13 mouse cellular contexts compared by ENCODE assay signal in genomic region chr7:83015756-83016155, GRCm38 (mm10).
DNase-seq lines count a peak whose midpoint lies in the region; ATAC-seq and TF ChIP-seq lines count a peak whose summit lies in the region.
"Had no signal": no experiment of that assay in that cellular context is flagged by ENCODE, and none has a peak within 500 bp of the region (broad histone marks: within the 10 kb centered on the region; RNA-seq: fewer than 3 reads in every experiment).

No protein-coding gene starts in this region.

- ATAC-seq in hindbrain, embryonic 12.5 days (ENCODE audit: low FRiP score): peak; percentile 69; the same call in 1 of the 2 replicates
- ATAC-seq in midbrain, embryonic 12.5 days (ENCODE audit: low FRiP score, low read depth): peak; percentile 70; the same call in 1 of the 2 replicates
- ATAC-seq: inflammation-experienced regulatory T-cells, adult 6 months had no signal

- DNase-seq in right cerebral cortex, postnatal 10 days (ENCODE audit: low spot score in 2 of 2): peak; percentile 39 to 58
- DNase-seq in right cerebral cortex, adult 2 months (ENCODE audit: low spot score in 2 of 2): no peak
- no peak for DNase-seq in spleen, postnatal 36 days (ENCODE audit: low spot score in 2 of 2)
- DNase-seq in lung, adult 2 months: no peak
- no peak for DNase-seq in ovary, postnatal 10 days (ENCODE audit: low spot score)
- DNase-seq: cerebellum, adult 11-12 months had no signal

- H3K9ac ChIP-seq in hindbrain, embryonic 12.5 days: no peak overlapping the region
- H3K9ac ChIP-seq in midbrain, embryonic 12.5 days (replicated peaks): no peak overlapping the region
- H3K9ac ChIP-seq: embryonic facial prominence, embryonic 15.5 days; kidney, embryonic 15.5 days; liver, embryonic 15.5 days had no signal

- no peak for TF ChIP-seq POLR2A in lung, adult 2 months (IDR thresholded peaks at IDR 0.05; ENCODE audit: borderline replicate concordance, extremely low read depth, low read depth, low read length)

- H3K4me2 ChIP-seq in hindbrain, embryonic 12.5 days (replicated peaks): no peak overlapping the region
- peak overlapping the region; percentile 23; the same call in 1 of the 2 replicates for H3K4me2 ChIP-seq in midbrain, embryonic 12.5 days (replicated peaks)
- H3K4me2 ChIP-seq: embryonic facial prominence, embryonic 15.5 days; kidney, embryonic 15.5 days; liver, embryonic 15.5 days had no signal

- H3K27me3 ChIP-seq in hindbrain, embryonic 12.5 days: no peaks in the 10 kb centered on the region
- H3K27me3 ChIP-seq in midbrain, embryonic 12.5 days: no peaks in the 10 kb centered on the region
- H3K27me3 ChIP-seq: embryonic facial prominence, embryonic 15.5 days; kidney, embryonic 15.5 days; liver, embryonic 15.5 days had no signal

- no peaks in the 10 kb centered on the region for H3K9me3 ChIP-seq in hindbrain, embryonic 12.5 days (replicated peaks)
- no peaks in the 10 kb centered on the region for H3K9me3 ChIP-seq in midbrain, embryonic 12.5 days
- H3K9me3 ChIP-seq: embryonic facial prominence, embryonic 15.5 days; kidney, embryonic 15.5 days; liver, embryonic 15.5 days had no signal

- H3K4me1 ChIP-seq in hindbrain, embryonic 12.5 days: peaks cover 11% of the 10 kb centered on the region
- peaks cover 16% of the 10 kb centered on the region for H3K4me1 ChIP-seq in midbrain, embryonic 12.5 days
- no peaks in the 10 kb centered on the region for H3K4me1 ChIP-seq in lung, adult 2 months (ENCODE audit: control insufficient read depth, insufficient read depth, low read length)
- H3K4me1 ChIP-seq: embryonic facial prominence, embryonic 15.5 days; kidney, embryonic 15.5 days; liver, embryonic 15.5 days had no signal

- H3K4me3 ChIP-seq in hindbrain, embryonic 12.5 days: no peak overlapping the region
- no peak overlapping the region for H3K4me3 ChIP-seq in midbrain, embryonic 12.5 days
- H3K4me3 ChIP-seq in lung, adult 2 months (replicated peaks; ENCODE audit: extremely low read depth, low read depth, low read length): no peak overlapping the region
- H3K4me3 ChIP-seq: embryonic facial prominence, embryonic 15.5 days; kidney, embryonic 15.5 days; liver, embryonic 15.5 days; myocyte had no signal

- whole genome bisulfite sequencing in hindbrain, embryonic 12.5 days: 24% methylated on average over 4 of the region's 4 CpGs
- 15% methylated on average over 4 of the region's 4 CpGs for WGBS in midbrain, embryonic 12.5 days
- WGBS in lung, adult 2 months: 66% methylated on average over 4 of the region's 4 CpGs

- no peak for TF ChIP-seq CTCF in lung, adult 2 months (IDR thresholded peaks at IDR 0.05; ENCODE audit: insufficient read depth, low read length)

- H3K27ac ChIP-seq in hindbrain, embryonic 12.5 days: no peak overlapping the region; the same call in 1 of the 2 replicates
- H3K27ac ChIP-seq in midbrain, embryonic 12.5 days (replicated peaks): peak overlapping the region; percentile 46
- H3K27ac ChIP-seq: embryonic facial prominence, embryonic 15.5 days; kidney, embryonic 15.5 days; liver, embryonic 15.5 days had no signal

- no peaks in the 10 kb centered on the region for H3K36me3 ChIP-seq in hindbrain, embryonic 12.5 days
- no peaks in the 10 kb centered on the region for H3K36me3 ChIP-seq in midbrain, embryonic 12.5 days
- H3K36me3 ChIP-seq: embryonic facial prominence, embryonic 15.5 days; kidney, embryonic 15.5 days; liver, embryonic 15.5 days had no signal

Comparison
In these comparisons a context has a peak if more than half of its experiments do, and no peak if none do; other contexts are left out.
1. DNase-seq: peak in right cerebral cortex, postnatal 10 days (2 of 2); none in right cerebral cortex, adult 2 months (0 of 2), spleen, postnatal 36 days (0 of 2), lung, adult 2 months (single experiment) and ovary, postnatal 10 days (single experiment).